Mouse (Mus musculus) thymus, postnatal 10 days (tissue): ENCODE data around the gene Sirt1.
"Not testable (repeated sequence)": the region's sequence is repeated elsewhere in the genome, so short reads cannot be mapped to it uniquely, and the experiment has no call there.

Experiments
- DNase-seq, 2 experiments: peaks; one replicate each; pipeline ENCODE4 v3.0.0; 2021; ENCODE audit warnings: low spot score in 2 of 2

Gene Sirt1

GRCm38 (mm10) chr10:63381498-63382280 lies at the start of gene Sirt1:
TSS of gene Sirt1 (minus strand) at chr10:63381704.
- DNase-seq: peak in 1 of 2 experiments; percentile 35

DNA sequence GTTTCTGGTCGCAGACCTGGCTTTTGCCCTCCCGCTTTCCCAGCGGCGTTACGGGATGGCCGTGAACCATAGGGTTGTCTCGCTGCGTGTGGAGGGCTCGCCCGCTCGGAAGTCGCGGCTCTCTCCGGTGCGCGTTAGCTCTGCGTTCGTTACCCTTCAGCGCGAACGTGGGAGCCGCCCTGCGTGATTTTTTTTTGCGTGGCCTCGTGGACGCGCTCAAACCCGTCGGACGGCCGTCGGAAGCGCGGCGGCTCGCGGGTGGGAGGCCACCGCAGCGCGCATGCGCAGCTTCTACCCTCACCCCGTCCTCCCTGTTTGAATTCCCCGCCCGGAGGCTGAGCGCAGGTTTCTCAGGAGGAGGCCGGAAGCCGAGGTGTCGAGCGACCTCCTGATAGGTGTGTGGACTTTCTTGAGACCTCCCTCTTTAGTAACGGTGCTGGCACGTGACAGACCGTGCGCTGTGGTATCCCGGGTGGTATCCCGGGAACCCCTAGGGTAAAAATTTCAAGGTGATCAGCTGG lies 48.3 kb upstream of the Sirt1 start, which contains the start of gene Ctnna3:
Ctnna3 (plus strand) TSS at position 314 of the 521 bp plus-strand sequence.
- DNase-seq: peak; percentile 90

GRCm38 (mm10) chr10:63429380-63429779 lies 47.9 kb upstream of the Sirt1 start:
- peak; percentile 99 to 100 for DNase-seq

- no peak for DNase-seq
Measured at GRCm38 (mm10) chr10:63429023-63429340, 47.5 kb upstream of the Sirt1 start.

DNA sequence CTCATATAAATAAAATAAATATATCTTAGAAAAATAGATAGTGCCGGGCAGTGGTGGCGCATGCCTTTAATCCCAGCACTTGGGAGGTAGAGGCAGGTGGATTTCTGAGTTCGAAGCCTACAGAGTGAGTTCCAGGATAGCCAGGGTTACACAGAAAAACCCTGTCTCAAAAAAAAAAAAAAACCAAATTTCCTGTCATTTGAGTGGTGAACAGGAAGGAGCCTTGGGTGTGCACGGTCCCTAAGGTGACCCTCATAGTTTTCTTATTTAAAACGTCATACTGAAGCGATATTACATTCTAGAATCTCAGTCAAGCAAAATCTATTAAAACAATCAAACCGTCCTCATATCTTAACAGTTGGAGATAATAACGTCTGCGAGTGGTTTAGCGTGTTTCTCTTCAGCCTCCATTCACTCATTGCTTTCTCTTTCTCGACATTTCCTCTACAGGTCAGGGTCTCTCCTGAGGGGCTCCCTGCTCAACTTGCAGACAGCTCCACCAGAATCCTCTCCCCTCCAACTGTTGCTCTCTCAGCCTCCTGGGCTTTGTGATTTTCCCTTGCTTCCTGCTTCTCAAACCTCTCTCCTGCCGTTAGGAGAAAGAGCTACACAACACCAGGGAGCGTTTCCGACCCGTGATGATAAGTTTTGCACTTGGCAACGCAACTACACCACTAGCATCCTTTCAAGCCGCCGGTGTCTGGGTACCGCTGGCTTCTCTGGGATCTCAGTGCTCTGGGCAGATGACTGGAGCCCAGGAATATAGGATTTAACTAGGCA lies 46.9 kb upstream of the Sirt1 start:
- peak; percentile 38 to 39 for DNase-seq

GRCm38 (mm10) chr10:63427146-63427545 lies 45.6 kb upstream of the Sirt1 start:
- no peak for DNase-seq

DNA sequence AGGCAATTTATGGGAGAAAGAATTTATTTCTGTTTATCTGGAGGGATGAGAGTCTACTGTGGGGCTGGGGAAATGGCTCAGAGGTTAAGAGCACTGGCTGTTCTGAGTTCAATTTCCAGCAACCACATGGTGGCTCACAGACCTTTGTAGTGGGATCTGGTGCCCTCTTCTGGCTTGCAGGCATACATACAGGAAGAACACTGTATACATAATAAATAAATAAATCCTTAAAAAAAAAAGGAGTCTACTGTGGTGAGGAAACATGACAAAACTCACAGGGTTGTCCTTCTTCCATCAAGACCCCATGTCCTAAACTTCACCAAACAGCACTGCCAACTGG lies 42.9 kb upstream of the Sirt1 start:
- peak; percentile 25 to 60 for DNase-seq

GRCm38 (mm10) chr10:63423591-63424474 lies 42.3 kb upstream of the Sirt1 start:
- DNase-seq: no peak

GRCm38 (mm10) chr10:63422736-63422992 lies 41.2 kb upstream of the Sirt1 start:
- DNase-seq: no peak

- DNase-seq: peak; percentile 40 to 64
Measured at GRCm38 (mm10) chr10:63421739-63422735, 40.5 kb upstream of the Sirt1 start, which contains the start of gene Gm7075. TSS of gene Gm7075 (minus strand) at chr10:63421789.

DNA sequence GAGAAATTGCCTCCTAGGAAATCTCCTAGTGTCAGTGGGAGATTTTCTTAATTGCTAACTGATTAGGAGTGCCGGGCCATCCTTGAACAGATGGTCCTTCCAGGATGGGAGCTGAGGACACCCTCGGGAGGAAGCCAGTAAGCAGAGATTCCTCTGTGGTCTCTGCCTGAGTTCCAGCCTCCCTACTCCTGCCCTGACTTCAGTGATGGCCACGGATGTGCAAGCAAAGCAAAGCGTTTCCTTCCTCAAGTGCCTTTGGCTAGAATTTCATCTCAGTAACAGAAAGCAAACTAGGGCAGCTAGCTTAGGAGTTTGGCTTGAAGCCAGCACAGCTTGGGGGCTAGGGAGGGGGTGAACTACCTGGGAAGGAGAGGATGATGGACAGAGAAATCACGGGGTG lies 35.6 kb upstream of the Sirt1 start:
- DNase-seq: no peak

GRCm38 (mm10) chr10:63415850-63416249 lies 34.3 kb upstream of the Sirt1 start:
- no peak for DNase-seq

- no peak for DNase-seq
Measured at GRCm38 (mm10) chr10:63415287-63415686, 33.8 kb upstream of the Sirt1 start.

GRCm38 (mm10) chr10:63412756-63413155 lies 31.3 kb upstream of the Sirt1 start:
- DNase-seq: no peak

- DNase-seq: not testable (repeated sequence)
Measured at GRCm38 (mm10) chr10:63411674-63412073, 30.2 kb upstream of the Sirt1 start.

GRCm38 (mm10) chr10:63410162-63410956 lies 28.9 kb upstream of the Sirt1 start:
- no peak for DNase-seq

DNA sequence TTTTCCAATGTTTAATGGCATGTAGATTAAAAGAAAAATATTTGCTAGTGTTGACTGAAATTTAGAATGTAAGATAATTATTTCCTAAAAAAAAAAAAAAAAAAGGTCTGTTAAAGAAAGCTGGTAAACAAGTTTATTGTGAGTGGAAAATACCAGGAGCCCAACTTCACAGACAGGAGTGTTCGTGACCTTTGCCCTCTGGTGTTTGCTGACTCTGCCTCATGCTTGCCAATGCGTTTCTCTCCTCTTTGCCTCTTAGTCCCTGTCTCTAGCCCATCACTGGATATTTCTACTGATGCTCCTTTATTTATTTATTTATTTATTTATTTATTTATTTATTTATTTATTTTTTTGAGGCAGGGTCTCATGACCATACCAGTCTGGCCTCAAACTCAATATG lies 22.1 kb upstream of the Sirt1 start:
- no peak for DNase-seq

- no peak for DNase-seq
Measured at GRCm38 (mm10) chr10:63402731-63403504, 21.4 kb upstream of the Sirt1 start.

GRCm38 (mm10) chr10:63396963-63397362 lies 15.5 kb upstream of the Sirt1 start:
- no peak for DNase-seq
